Mouse (Mus musculus): ENCODE data around the gene Nudt19. TPM values are rescaled to one million over a fixed set of nuclear protein-coding genes. Genes with fewer than 3 reads are reported as not detected.

Gene Nudt19
- total RNA-seq, 2 experiments from 2014 or later: 62.4 to 65.4 TPM

Other genes starting within 250 kb of the Nudt19 start
- 10 to 100 TPM; 26.5 to 30.1 TPM for gene Gpatch1, start 237.9 kb downstream of the Nudt19 start, total RNA-seq (2021)
- 1 to 10 TPM; 7.3 to 9.1 TPM for gene Rhpn2, start 222.1 kb downstream of the Nudt19 start, total RNA-seq (2021)
- gene Faap24, start 159.5 kb downstream of the Nudt19 start, total RNA-seq (2021): 1 to 10 TPM; 6.2 to 6.3 TPM
- 10 to 100 TPM; 11.2 to 16.9 TPM for gene Cep89, start 159.3 kb downstream of the Nudt19 start, total RNA-seq (2021)
- not detected for gene Slc7a9, start 107.5 kb downstream of the Nudt19 start, total RNA-seq (2021)
- gene Tdrd12, start 18.6 kb downstream of the Nudt19 start, total RNA-seq (2021): under 1 TPM; 0.27 to 0.56 TPM
- gene Rgs9bp, start 29.3 kb upstream of the Nudt19 start, total RNA-seq (2021): under 1 TPM; 0.22 to 0.23 TPM
- gene Ankrd27, start 29.9 kb upstream of the Nudt19 start, total RNA-seq (2021): 10 to 100 TPM; 36.2 to 37.8 TPM
- gene Pdcd5, start 91.2 kb upstream of the Nudt19 start, total RNA-seq (2021): 10 to 100 TPM; 77.9 to 80.8 TPM
- gene Dpy19l3, start 198.2 kb upstream of the Nudt19 start, total RNA-seq (2021): 10 to 100 TPM; 85.2 to 94.9 TPM
- gene Zfp507, start 246.7 kb upstream of the Nudt19 start, total RNA-seq (2021): 10 to 100 TPM; 30.6 to 33.6 TPM

Data from layer of hippocampus, adult 18-20 months (tissue).